21 mouse cellular contexts compared by ENCODE assay signal in the genomic region with DNA sequence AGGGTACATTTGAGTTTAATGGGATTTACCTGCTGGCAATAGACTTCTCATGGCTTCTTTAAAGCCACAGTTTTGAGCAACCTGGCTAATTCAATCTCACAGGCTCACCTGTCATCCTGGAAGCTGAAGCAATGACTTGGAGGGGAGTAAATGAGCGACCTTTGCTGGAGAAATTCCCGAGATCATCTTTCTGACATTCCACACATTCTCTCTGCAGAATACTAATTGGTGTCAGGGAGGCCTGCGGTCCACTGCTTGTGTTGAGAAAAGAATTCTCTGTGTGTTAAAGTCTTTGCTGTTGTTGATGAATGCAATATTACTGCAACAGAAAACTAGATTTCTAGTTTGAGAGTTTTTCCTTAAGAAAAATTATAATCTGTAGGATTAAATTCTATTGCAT.
"Had no signal": no experiment of that assay in that cellular context is flagged by ENCODE, and none has a peak within 500 bp of the region (broad histone marks: within the 10 kb centered on the region; RNA-seq: fewer than 3 reads in every experiment).

No protein-coding gene starts in this region.

- H3K4me2 ChIP-seq: lung, embryonic 15.5 days; midbrain, embryonic 12.5 days; neural tube, embryonic 13.5 days; neural tube, embryonic 15.5 days had no signal

- H3K27ac ChIP-seq: macrophage; midbrain, embryonic 10.5 days; midbrain, embryonic 12.5 days; neural tube, embryonic 13.5 days; neural tube, embryonic 15.5 days had no signal

- H3K36me3 ChIP-seq: lung, embryonic 15.5 days; midbrain, embryonic 10.5 days; midbrain, embryonic 12.5 days; neural tube, embryonic 13.5 days; neural tube, embryonic 15.5 days had no signal

- ATAC-seq: lung, postnatal 0 days; midbrain, embryonic 16.5 days had no signal

- H3K4me3 ChIP-seq: lung, embryonic 15.5 days; megakaryocyte, embryonic 14.5 days; midbrain, embryonic 10.5 days; midbrain, embryonic 12.5 days; myocyte; neural tube, embryonic 13.5 days; neural tube, embryonic 15.5 days had no signal

- H3K9me3 ChIP-seq: lung, embryonic 15.5 days; megakaryocyte, embryonic 14.5 days; midbrain, embryonic 10.5 days; midbrain, embryonic 12.5 days; neural tube, embryonic 13.5 days; neural tube, embryonic 15.5 days had no signal

- DNase-seq: lung, adult 2 months; lung, postnatal 14 days; midbrain, embryonic 14.5 days; retina, postnatal 1 day; right cerebral cortex, adult 18-20 months; right cerebral cortex, postnatal 25 days; right cerebral cortex, postnatal 4 days; spleen, adult 18-20 months; thymus, adult 18-20 months; thymus, postnatal 14 days; thymus, postnatal 36 days had no signal

- H3K4me1 ChIP-seq: neural tube, embryonic 15.5 days had no signal

- H3K27me3 ChIP-seq: lung, embryonic 15.5 days; megakaryocyte, embryonic 14.5 days; neural tube, embryonic 13.5 days; neural tube, embryonic 15.5 days had no signal

- H3K9ac ChIP-seq: lung, embryonic 15.5 days; midbrain, embryonic 12.5 days; neural tube, embryonic 13.5 days; neural tube, embryonic 15.5 days had no signal
